Mouse (Mus musculus) lung, postnatal 25 days (tissue): Measurements from ENCODE around the gene Mtx3.

Experiments
- DNase-seq: peaks from one replicate; pipeline ENCODE4 v3.0.0; 2022; ENCODE audit warnings: low spot score

Gene Mtx3

DNA sequence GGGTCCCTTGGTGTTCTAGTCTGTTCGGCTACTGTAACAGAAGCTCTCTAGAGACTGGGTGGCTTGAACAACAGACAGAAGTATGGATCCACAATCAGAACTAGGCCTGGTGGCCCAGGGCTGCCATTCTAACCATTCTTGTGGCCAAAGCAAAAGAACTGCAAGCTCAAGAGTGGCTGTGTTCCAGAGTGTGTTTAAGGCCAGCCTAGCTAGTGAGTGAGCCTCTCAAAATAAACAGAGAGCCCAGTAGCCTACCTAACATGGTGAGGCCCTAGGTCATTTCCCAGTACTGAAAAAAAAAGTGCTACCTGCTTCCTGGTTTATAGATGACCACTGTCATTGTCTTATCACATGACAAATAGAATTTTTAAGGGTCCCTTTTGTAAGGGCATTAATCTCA is 39.6 kb downstream of the Mtx3 start:
- DNase-seq, result no peak

GRCm38 (mm10) chr13:92884930-92885329 is 40.4 kb downstream of the Mtx3 start:
- DNase-seq, result no peak

GRCm38 (mm10) chr13:92899087-92899486 is 54.5 kb downstream of the Mtx3 start:
- DNase-seq, result no peak

DNA sequence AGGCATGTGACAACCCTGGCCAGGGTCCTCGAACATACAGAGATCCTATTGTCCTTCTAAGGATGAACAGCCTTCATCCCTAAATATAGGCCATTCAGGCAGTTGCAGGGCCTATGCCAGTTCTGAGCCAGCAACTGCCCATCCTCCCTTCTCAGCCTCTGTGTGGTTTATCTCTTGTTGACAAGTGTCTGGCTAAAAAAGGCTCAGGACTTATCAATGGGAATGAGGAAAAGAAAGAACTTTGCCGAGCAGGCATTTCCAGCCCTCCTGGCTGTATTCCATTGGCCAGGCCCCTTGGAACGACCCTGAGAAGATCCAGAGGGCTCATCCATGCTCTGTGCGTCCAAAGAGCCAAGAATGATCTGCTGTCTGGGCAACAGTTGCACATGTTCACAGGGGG is 58.7 kb downstream of the Mtx3 start:
- DNase-seq, result no peak

GRCm38 (mm10) chr13:92905944-92906343 is 61.4 kb downstream of the Mtx3 start:
- DNase-seq, result no peak

GRCm38 (mm10) chr13:92907366-92907765 is 62.8 kb downstream of the Mtx3 start:
- DNase-seq, result no peak
